Mouse (Mus musculus) forebrain, embryonic 10.5 days (tissue): Measurements from ENCODE around the gene Tmem170. TPM values are rescaled to one million over a fixed set of nuclear protein-coding genes. Genes with fewer than 3 reads are reported as not detected.

Experiments
- DNase-seq: peaks from one replicate; pipeline ENCODE4 v3.0.0-alpha.2; 2017; ENCODE audit warnings: low spot score; ENCODE audit errors: extremely low spot score
- H3K27ac ChIP-seq: fragments of 300-500 bp; sonication (generic); 2 replicates; pipeline ENCODE4 v1.5.1; 2016; ENCODE audit warnings: mild to moderate bottlenecking
- H3K27me3 ChIP-seq: fragments of 300-500 bp; sonication (generic); 2 replicates; pipeline ENCODE4 v1.6.1; 2016; ENCODE audit warnings: mild to moderate bottlenecking; ENCODE audit not compliant: poor library complexity, severe bottlenecking
- H3K36me3 ChIP-seq: fragments of 300-500 bp; sonication (generic); replicated peaks from 2 replicates; pipeline ENCODE4 v1.6.1; 2016; ENCODE audit warnings: mild to moderate bottlenecking, moderate library complexity
- H3K4me1 ChIP-seq: fragments of 300-500 bp; sonication (generic); 2 replicates; pipeline ENCODE4 v1.6.1; 2016
- H3K4me3 ChIP-seq: fragments of 300-500 bp; sonication (generic); 2 replicates; pipeline ENCODE4 v1.5.1; 2016; ENCODE audit warnings: mild to moderate bottlenecking, moderate library complexity
- H3K9me3 ChIP-seq: fragments of 300-500 bp; sonication (generic); 2 replicates; pipeline ENCODE4 v1.6.1; 2016; ENCODE audit warnings: mild to moderate bottlenecking, moderate library complexity
- WGBS: fragments of 180-500 bp; shearing (Covaris S2); methylation state at CpG from one replicate; pipeline ENCODE4 v1.1.7; 2016; 5-methylcytosine and 5-hydroxymethylcytosine counted together
- polyA plus RNA-seq: library from polyadenylated mRNA; unstranded; fragments of >200 nt; fragmentation: Nextera tagmentation; extraction: Ambion mirVana; gene quantifications from 2 replicates; pipeline ENCODE4 v1.2.1, GENCODE M21; 2016

The Tmem170 gene
- polyA plus RNA-seq, result 9.1 and 11.8 TPM in 2 replicates

DNA sequence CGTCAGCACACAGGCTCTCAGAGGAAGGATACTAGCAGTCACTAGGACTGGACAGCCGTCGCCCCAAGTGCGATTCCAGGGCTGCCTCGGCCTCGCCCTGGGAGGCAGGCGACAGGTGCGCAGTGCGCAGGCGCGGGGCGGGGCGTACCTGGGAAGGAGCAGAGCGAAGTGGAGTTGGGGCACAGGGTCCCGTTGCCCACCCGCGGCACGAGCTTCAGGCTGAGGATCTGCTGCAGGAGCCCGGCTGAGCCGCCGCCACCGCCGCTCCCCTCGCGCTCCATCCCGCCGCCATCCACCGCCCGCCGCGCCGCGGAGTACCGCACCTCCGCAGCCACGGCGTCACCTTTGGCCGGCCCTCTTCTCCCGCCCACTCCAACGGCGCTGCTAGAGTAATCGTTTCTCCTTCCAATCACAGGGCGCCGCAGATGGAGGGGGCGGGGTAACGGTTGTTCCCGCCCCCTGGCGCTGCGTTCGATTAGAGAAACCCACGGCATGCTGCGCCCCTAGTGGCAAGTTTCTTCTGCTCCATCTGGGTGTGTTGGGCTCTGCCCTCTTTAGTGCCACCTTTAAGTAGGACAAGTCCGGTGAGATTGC is at the start of gene Tmem170:
TSS of gene Tmem170 (minus strand) at position 396 of the 594 bp plus-strand sequence.
- Histone ChIP-seq H3K9me3 (no peaks in the 10 kb centered on the region), H3K27me3 (no peaks in the 10 kb centered on the region), H3K36me3 (peaks cover 4% of the 10 kb centered on the region; the same call in 1 of the 2 replicates), H3K4me3 (peak within 1 kb of the TSS; percentile 82), H3K27ac (peak within 1 kb of the TSS; percentile 92), H3K4me1 (peaks cover 9% of the 10 kb centered on the region)
- DNase-seq, result peak; percentile 98
- under 1% methylated on average over 49 of the region's 53 CpGs for WGBS

DNA sequence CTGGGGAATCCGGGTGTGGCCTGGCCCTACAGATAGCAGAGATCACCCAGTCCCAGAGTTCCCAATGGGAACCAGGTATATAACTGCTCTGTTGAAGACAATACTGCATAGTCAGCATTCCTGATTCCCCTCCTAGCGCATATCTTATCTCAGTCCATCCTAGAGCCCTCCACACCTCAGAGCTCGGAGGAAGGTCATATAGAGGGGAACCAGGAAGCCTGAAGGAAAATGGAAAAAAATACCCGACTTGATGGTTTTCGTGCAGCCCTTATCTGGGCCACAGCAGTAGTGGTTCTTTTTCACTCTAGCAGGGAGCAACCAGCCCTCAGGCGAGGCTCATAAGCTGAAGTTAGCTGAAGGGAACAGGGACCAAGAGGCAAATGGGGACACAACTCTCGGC is 48.4 kb upstream of the Tmem170 start:
- no peaks in the 10 kb centered on the region for H3K9me3 ChIP-seq
- H3K36me3 ChIP-seq, result no peaks in the 10 kb centered on the region; the same call in none of the 2 replicates
- H3K27me3 ChIP-seq, result no peaks in the 10 kb centered on the region
- no peak overlapping the region for H3K4me3 ChIP-seq
- DNase-seq, result no peak
- H3K4me1 ChIP-seq, result no peaks in the 10 kb centered on the region
- WGBS, result 88% methylated on average over 7 of the region's 7 CpGs
- H3K27ac ChIP-seq, result no peak overlapping the region

DNA sequence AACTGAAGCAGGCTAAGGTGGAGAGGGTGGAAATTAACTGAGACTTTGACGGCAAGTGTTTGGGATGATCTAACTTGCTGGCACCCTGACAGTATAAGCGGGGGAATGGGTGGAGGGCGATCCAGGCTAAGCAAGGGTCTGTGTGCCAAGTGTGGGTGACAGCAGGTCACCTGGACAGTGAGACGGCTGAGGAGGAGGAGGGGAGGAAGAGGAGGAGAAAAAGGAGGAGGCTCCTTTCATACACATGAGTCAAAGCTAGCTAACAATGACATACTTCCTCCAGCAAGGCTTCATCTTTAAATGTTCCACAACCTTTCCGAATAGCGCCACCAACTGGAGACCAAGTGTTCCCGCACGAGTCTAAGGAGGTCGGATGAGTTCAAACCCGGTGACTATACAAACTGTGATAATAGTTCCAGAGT is 46.8 kb upstream of the Tmem170 start:
- WGBS, result 36% methylated on average over 10 of the region's 10 CpGs
- H3K27me3 ChIP-seq, result no peaks in the 10 kb centered on the region
- DNase-seq, result no peak
- H3K4me3 ChIP-seq, result no peak overlapping the region
- H3K4me1 ChIP-seq, result no peaks in the 10 kb centered on the region
- H3K9me3 ChIP-seq, result no peaks in the 10 kb centered on the region
- peaks cover 5% of the 10 kb centered on the region for H3K36me3 ChIP-seq
- no peak overlapping the region for H3K27ac ChIP-seq

DNA sequence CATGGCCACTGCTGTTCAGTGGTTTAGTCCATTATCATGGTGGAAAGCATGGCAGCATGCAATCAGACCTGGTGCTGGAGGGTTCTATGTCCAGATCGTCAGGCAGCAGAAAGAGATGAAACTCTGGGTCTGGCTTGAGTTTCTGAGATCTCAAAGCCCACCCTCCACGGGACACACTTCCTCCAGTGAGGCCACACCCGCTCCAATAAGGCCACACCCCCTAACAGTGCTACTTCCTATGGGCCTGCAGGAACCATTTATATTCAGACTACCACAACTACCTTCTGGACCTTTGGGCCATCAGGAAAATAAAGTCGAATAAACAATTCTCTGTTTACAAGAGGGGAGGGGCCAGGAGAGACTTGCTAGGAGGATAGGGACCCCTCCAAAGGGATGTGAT is 44.4 kb upstream of the Tmem170 start:
- peaks cover 19% of the 10 kb centered on the region for H3K36me3 ChIP-seq
- no peaks in the 10 kb centered on the region for H3K27me3 ChIP-seq
- H3K4me3 ChIP-seq, result no peak overlapping the region
- H3K9me3 ChIP-seq, result no peaks in the 10 kb centered on the region
- H3K27ac ChIP-seq, result no peak overlapping the region
- H3K4me1 ChIP-seq, result no peaks in the 10 kb centered on the region
- DNase-seq, result no peak
- WGBS, result 80% methylated on average over 4 of the region's 4 CpGs

DNA sequence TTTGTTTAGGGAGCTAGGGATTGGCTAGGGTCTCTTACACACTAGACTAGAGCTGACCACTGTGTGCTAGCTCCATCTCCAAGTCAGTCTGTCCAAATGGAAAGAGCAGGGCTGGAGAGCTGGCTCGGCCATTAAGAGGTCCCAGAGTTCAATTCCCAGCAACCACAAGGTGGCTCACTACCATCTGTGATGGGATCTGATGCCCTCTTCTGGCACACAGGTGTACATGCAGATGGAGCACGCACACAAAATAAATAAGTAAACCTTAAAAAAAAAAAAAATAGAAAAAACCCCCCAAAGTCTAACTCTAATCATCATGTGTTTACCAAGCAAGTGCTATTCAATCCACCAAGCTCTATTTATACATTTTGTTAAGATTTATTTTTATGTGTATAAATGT is 43.1 kb upstream of the Tmem170 start:
- Histone ChIP-seq H3K36me3 (peaks cover 25% of the 10 kb centered on the region), H3K9me3 (no peaks in the 10 kb centered on the region), H3K27me3 (no peaks in the 10 kb centered on the region), H3K4me3 (no peak overlapping the region), H3K27ac (no peak overlapping the region), H3K4me1 (no peaks in the 10 kb centered on the region)
- no peak for DNase-seq
- 84% methylated on average over 2 of the region's 2 CpGs for WGBS

DNA sequence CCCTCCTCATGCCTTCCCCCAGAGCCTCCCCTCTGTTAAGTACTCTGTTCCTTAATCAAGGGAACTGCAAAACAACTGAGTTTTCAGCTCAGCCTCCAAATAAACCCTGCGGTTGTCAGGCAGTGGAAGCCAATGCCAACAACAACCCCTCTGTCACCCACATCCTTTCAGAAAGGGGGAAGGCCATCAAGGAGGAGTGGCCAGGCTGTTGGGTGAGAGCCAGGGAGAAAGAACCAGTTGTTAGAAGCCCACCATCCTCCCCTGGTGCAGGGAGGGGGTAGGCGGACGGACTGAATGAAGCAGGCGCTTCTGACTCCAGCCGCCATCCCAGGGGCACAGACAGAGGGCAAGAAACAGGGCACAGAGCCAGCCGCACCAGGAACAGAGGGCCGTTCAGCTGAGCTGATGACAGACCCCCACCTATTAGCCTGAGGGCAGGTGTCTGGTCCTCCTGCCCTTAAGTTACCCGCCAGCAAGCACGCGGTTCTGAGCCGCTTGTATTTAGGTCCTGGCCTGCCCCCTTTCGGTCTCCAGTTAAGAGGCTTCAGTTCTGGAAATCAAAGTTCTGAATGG is 36.4 kb upstream of the Tmem170 start:
- DNase-seq, result no peak
- WGBS, result 32% methylated on average over 12 of the region's 12 CpGs
- H3K4me3 ChIP-seq, result no peak overlapping the region; the same call in 1 of the 2 replicates

DNA sequence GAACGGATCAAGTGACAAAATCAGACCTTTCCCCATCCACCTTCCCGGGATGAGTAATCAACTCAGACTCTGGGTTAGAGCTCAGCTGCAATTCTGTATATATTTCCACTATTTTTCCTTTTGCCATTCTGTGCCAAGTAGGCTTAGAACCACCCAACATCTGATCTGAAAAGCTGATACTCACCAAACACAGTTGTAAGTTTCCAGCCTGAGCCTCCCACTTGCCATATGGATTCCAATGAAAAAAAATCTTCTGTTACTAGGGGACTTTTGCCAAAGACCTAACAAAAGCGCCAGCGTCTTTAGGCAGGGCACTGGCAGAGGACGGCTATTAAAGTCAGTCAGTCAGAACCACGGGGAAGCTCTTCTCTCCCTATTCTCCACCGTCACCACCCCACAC is 35.0 kb upstream of the Tmem170 start:
- Histone ChIP-seq H3K36me3 (peaks cover 28% of the 10 kb centered on the region), H3K27ac (no peak overlapping the region), H3K27me3 (peaks cover 55% of the 10 kb centered on the region), H3K4me1 (peaks cover 24% of the 10 kb centered on the region), H3K4me3 (no peak overlapping the region), H3K9me3 (no peaks in the 10 kb centered on the region)
- 52% methylated on average over 7 of the region's 7 CpGs for WGBS
- no peak for DNase-seq

More for the DNA sequence above, 36.4 kb upstream of the Tmem170 start:
- Histone ChIP-seq H3K4me1 (peaks cover 24% of the 10 kb centered on the region), H3K27ac (peak overlapping the region; percentile 15; the same call in 1 of the 2 replicates), H3K27me3 (peaks cover 53% of the 10 kb centered on the region), H3K36me3 (peaks cover 36% of the 10 kb centered on the region), H3K9me3 (no peaks in the 10 kb centered on the region)

DNA sequence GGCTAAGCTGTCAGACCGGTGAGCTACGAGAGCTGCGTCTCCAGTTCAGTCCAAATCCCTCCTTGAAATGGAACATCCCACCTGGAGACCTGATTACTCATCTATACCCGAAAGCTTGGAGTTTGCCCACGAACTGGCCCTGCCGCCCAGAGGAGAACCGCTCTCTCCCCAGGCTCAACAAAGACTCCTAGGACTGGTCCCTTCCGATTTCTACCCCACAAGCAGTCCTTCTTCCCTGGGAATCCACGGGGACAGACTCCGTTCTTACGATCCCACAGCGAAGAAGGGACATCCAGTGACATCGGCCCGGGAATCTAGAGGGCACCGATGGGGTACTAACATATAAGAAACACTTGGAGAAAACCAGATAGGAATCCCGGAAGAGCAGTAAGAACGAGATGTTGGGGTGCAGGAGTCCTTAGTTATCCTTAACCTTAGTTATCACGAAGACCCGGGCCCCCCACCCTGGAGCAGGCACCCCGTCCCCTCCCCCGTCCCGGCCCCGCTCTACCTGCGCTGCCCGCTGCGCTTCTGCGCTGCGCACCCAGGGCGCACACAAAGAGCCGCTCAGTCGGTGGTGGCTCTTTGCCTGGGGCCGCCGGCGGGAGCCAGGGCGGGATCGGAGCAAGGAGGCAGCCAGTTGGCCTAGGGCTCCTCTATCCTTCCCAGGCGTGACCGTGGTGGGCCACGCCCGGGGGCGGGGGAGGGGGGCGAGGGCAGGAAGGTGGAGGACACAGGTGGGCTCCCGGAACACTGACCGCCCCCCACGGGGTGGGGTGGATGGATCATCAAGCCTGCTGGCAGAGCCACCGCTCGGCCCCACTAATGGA is 33.3 kb upstream of the Tmem170 start, which contains the start of gene Chst5:
TSS of gene Chst5 (minus strand) at position 827 of the 830 bp plus-strand sequence.
- Histone ChIP-seq H3K4me3 (peak within 1 kb of the TSS; percentile 57), H3K27ac (peak within 1 kb of the TSS; percentile 75), H3K36me3 (peaks cover 20% of the 10 kb centered on the region; the same call in 1 of the 2 replicates), H3K9me3 (no peaks in the 10 kb centered on the region), H3K27me3 (peaks cover 55% of the 10 kb centered on the region), H3K4me1 (peaks cover 24% of the 10 kb centered on the region)
- peak; percentile 46 for DNase-seq
- WGBS, result 3% methylated on average over 46 of the region's 47 CpGs

DNA sequence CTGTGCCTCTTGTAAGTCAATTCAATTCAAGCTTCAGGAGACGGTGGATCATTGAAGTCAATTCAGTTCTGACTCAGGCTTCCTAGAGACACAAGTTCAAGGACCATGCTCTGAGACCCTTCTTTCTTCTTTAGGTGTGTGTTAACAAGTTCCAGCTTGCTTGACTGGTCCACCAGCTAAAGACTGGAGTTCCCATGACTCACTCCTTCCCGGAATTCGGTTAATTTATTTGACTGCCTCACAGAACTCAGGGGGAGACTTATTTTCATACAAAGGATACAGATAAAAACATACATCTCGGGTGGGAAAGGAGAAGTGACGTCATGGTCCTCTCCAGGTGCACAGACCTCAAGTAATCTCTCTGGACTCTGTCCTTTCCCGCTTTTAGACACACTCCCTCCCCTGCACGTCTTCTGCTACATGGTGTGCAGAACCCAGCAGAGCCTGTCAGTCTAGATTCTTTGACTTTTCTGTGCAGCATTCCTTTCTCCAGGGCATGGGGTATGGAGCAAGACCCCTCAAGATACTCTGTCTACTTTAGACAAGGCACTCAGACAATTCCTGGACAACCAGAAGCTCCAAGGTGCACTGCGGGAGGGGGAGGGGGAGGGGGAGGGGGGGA is 29.1 kb upstream of the Tmem170 start:
- 75% methylated on average over 7 of the region's 8 CpGs for WGBS
- Histone ChIP-seq H3K27ac (no peak overlapping the region), H3K27me3 (peaks cover 28% of the 10 kb centered on the region), H3K4me3 (no peak overlapping the region), H3K9me3 (no peaks in the 10 kb centered on the region), H3K4me1 (peaks cover 24% of the 10 kb centered on the region), H3K36me3 (no peaks in the 10 kb centered on the region)
- no peak for DNase-seq

DNA sequence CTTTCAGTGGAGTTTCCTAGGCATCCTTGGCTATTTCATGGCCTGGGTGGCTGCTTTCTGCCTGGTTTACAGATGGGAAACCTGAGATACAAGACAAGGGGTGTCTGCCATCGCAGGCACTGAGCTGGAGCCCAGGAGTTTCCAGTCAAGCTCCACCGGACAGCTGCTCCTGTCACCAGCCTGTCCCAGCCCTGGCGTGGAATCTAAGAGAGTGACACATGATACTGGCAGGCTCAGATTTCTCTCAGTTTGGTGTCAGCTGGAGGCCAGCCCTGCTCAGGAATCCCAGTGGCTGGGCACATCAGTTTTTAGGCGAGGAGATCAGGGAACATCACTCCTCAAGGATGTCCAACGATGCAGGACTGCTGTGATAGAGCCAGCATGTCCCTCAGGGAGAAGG is 25.5 kb upstream of the Tmem170 start:
- no peak overlapping the region for H3K4me3 ChIP-seq
- H3K27ac ChIP-seq, result no peak overlapping the region
- no peaks in the 10 kb centered on the region for H3K27me3 ChIP-seq
- H3K4me1 ChIP-seq, result peaks cover 12% of the 10 kb centered on the region
- DNase-seq, result no peak
- 32% methylated on average over 5 of the region's 5 CpGs for WGBS
- no peaks in the 10 kb centered on the region for H3K36me3 ChIP-seq
- no peaks in the 10 kb centered on the region for H3K9me3 ChIP-seq

DNA sequence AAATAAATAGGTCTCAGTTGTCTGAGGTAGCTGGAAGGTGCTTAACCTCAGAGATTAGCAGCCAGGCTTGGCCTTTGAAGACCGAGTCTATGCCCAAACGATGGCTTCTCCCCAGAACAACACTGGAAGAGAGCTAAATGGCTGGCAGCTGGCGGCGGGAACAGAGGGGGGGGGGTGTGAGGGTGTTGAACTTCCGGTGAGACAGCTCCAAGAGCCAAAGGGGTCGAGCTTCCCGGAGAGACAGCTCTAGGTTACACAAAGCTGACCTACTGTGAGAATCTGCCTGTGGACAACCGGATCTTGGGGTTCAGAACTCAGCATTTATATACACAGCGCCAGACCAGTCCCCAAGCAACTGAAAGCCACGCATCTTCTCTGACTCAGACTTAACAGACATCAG is 22.0 kb upstream of the Tmem170 start:
- Histone ChIP-seq H3K27ac (no peak overlapping the region), H3K4me1 (peaks cover 12% of the 10 kb centered on the region), H3K27me3 (no peaks in the 10 kb centered on the region), H3K4me3 (no peak overlapping the region), H3K36me3 (no peaks in the 10 kb centered on the region), H3K9me3 (no peaks in the 10 kb centered on the region)
- 39% methylated on average over 10 of the region's 10 CpGs for WGBS
- no peak for DNase-seq

DNA sequence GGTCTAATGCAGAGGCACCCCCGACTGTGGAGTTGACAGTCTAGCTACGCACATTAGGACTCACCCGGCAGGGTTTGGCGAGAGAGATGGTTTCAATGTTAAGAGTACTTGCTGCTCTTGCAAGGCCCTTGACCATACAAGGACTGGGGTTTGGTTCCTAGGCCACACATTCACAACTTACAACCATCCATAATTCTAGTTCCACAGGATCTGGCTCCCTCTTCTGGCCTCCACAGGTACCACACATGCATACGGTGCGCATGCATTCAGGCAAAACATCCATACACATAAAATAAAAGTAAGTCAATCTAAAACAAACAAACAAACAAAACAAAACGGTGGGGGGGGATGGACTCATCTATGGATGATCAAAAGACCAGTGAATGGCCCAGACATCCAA is 18.4 kb upstream of the Tmem170 start:
- 83% methylated on average over 7 of the region's 7 CpGs for WGBS
- Histone ChIP-seq H3K27ac (no peak overlapping the region), H3K4me3 (no peak overlapping the region), H3K27me3 (peaks cover 27% of the 10 kb centered on the region), H3K36me3 (no peaks in the 10 kb centered on the region), H3K4me1 (peaks cover 15% of the 10 kb centered on the region), H3K9me3 (no peaks in the 10 kb centered on the region)
- DNase-seq, result no peak
